Mouse (Mus musculus): ENCODE results near the gene Zfp827. TPM values are rescaled to one million over a fixed set of nuclear protein-coding genes. Genes with fewer than 3 reads are reported as not detected.

The Zfp827 gene
- polyA plus RNA-seq, 1 experiment = 32.4 TPM

GRCm38 (mm10) chr8:79057179-79057578 lies 28.9 kb downstream of the Zfp827 start:
- no peak for TF ChIP-seq CTCF (IDR thresholded peaks at IDR 0.05; ENCODE audit: extremely low read depth, insufficient read depth, low read length)
- TF ChIP-seq POLR2A (IDR thresholded peaks at IDR 0.05; ENCODE audit: extremely low read depth, insufficient read depth, low read length) = no peak
- Histone ChIP-seq H3K27ac (ENCODE audit: insufficient read depth, low read length) (no peak overlapping the region), H3K4me1 (ENCODE audit: control insufficient read depth, insufficient read depth, low read length) (no peaks in the 10 kb centered on the region), H3K4me3 (ENCODE audit: insufficient read depth, low read length) (no peak overlapping the region)

- Histone ChIP-seq H3K4me3 (ENCODE audit: insufficient read depth, low read length) (no peak overlapping the region), H3K4me1 (ENCODE audit: control insufficient read depth, insufficient read depth, low read length) (no peaks in the 10 kb centered on the region), H3K27ac (ENCODE audit: insufficient read depth, low read length) (no peak overlapping the region)
- TF ChIP-seq POLR2A (IDR thresholded peaks at IDR 0.05; ENCODE audit: extremely low read depth, insufficient read depth, low read length) (no peak), CTCF (IDR thresholded peaks at IDR 0.05; ENCODE audit: extremely low read depth, insufficient read depth, low read length) (no peak)
These were observed 31.1 kb downstream of the Zfp827 start for GRCm38 (mm10) chr8:79059361-79059760.

DNA sequence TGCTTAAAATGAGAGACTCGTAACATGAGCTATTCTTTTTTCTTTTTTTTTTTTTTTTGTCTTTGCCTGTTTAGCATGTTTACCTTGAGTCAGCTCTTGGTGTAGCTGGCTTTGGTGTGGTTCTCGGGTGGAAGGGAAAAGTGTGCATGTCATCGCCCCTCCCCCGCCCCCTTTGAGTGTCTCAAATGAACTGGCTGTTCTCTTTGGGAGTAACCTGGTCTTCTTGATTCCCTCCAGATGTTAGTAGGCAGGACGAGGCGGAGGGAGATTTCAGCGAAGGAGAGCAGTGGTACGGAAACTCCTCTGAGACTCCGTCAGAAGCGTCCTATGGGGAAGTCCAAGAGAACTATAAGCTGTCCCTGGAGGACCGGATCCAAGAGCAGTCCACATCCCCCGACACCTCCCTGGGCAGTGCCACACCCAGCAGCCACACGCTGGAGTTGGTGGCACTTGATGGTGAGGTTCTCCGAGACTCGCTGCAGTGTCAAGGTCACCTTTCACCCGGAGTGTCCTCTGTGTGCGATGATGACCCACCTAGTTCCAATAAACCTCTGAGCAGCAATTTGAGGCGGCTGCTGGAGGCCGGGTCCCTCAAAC lies 31.9 kb downstream of the Zfp827 start:
- TF ChIP-seq POLR2A (IDR thresholded peaks at IDR 0.05; ENCODE audit: extremely low read depth, insufficient read depth, low read length) = no peak
- no peak for TF ChIP-seq CTCF (IDR thresholded peaks at IDR 0.05; ENCODE audit: extremely low read depth, insufficient read depth, low read length)
- Histone ChIP-seq H3K4me1 (ENCODE audit: control insufficient read depth, insufficient read depth, low read length) (no peaks in the 10 kb centered on the region), H3K4me3 (ENCODE audit: insufficient read depth, low read length) (no peak overlapping the region), H3K27ac (ENCODE audit: insufficient read depth, low read length) (no peak overlapping the region)

DNA sequence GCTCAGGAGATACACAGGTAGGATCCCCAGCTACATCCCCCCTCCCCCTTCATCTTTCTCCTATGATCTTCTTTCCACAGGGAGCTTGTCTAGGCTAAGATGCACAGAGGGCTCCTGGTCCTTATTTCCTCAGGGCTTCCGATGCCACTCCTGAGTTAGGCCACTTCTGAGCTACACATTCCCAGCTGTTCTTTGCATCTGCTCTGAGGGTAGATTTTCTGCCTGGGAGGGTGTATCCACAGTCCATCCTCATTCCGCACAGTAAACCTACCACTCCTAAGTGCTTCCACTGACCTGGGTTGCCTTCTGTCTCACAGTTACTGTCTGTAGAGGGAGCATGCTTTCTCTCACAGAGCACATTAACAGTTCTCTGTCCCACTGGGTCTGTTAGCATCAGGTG lies 37.7 kb downstream of the Zfp827 start:
- TF ChIP-seq POLR2A (IDR thresholded peaks at IDR 0.05; ENCODE audit: extremely low read depth, insufficient read depth, low read length) = no peak
- TF ChIP-seq CTCF (IDR thresholded peaks at IDR 0.05; ENCODE audit: extremely low read depth, insufficient read depth, low read length) = no peak
- Histone ChIP-seq H3K4me3 (ENCODE audit: insufficient read depth, low read length) (no peak overlapping the region), H3K4me1 (ENCODE audit: control insufficient read depth, insufficient read depth, low read length) (no peaks in the 10 kb centered on the region), H3K27ac (ENCODE audit: insufficient read depth, low read length) (no peak overlapping the region)

GRCm38 (mm10) chr8:79067812-79068630 lies 39.8 kb downstream of the Zfp827 start:
- Histone ChIP-seq H3K4me3 (ENCODE audit: insufficient read depth, low read length) (no peak overlapping the region), H3K27ac (ENCODE audit: insufficient read depth, low read length) (no peak overlapping the region), H3K4me1 (ENCODE audit: control insufficient read depth, insufficient read depth, low read length) (no peaks in the 10 kb centered on the region)
- no peak for TF ChIP-seq POLR2A (IDR thresholded peaks at IDR 0.05; ENCODE audit: extremely low read depth, insufficient read depth, low read length)
- no peak for TF ChIP-seq CTCF (IDR thresholded peaks at IDR 0.05; ENCODE audit: extremely low read depth, insufficient read depth, low read length)

- H3K4me3 ChIP-seq (ENCODE audit: insufficient read depth, low read length) = no peak overlapping the region
- TF ChIP-seq POLR2A (IDR thresholded peaks at IDR 0.05; ENCODE audit: extremely low read depth, insufficient read depth, low read length) (no peak), CTCF (IDR thresholded peaks at IDR 0.05; ENCODE audit: extremely low read depth, insufficient read depth, low read length) (no peak)
- H3K27ac ChIP-seq (ENCODE audit: insufficient read depth, low read length) = no peak overlapping the region
- peaks cover 2% of the 10 kb centered on the region; the same call in 1 of the 2 replicates for H3K4me1 ChIP-seq (ENCODE audit: control insufficient read depth, insufficient read depth, low read length)
These were observed 45.1 kb downstream of the Zfp827 start for GRCm38 (mm10) chr8:79073311-79073710.

- Histone ChIP-seq H3K4me1 (ENCODE audit: control insufficient read depth, insufficient read depth, low read length) (peaks cover 5% of the 10 kb centered on the region; the same call in 1 of the 2 replicates), H3K27ac (ENCODE audit: insufficient read depth, low read length) (no peak overlapping the region), H3K4me3 (ENCODE audit: insufficient read depth, low read length) (no peak overlapping the region)
- no peak for TF ChIP-seq POLR2A (IDR thresholded peaks at IDR 0.05; ENCODE audit: extremely low read depth, insufficient read depth, low read length)
- TF ChIP-seq CTCF (IDR thresholded peaks at IDR 0.05; ENCODE audit: extremely low read depth, insufficient read depth, low read length) = no peak
These were observed 46.7 kb downstream of the Zfp827 start for GRCm38 (mm10) chr8:79074986-79075385.

DNA sequence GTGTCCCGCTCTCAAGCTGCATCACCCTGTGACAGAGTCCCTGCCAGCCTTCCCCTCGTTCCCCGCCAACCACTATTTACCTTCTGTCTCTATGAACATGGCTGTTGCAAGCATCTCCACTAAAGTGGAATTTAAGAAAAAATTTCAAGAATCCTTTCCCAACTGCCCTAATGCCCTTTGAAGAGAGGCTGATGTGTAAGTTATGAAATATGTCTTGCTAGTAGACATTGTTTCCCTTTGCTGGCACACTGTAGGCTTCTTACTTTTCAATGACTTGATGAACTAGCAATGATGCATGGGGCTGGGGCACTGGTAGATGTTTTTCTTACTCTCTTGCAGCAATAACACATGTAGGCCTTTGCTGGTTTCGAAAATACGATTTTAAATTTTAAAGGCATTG lies 49.0 kb downstream of the Zfp827 start:
- H3K4me3 ChIP-seq (ENCODE audit: insufficient read depth, low read length) = no peak overlapping the region
- TF ChIP-seq CTCF (IDR thresholded peaks at IDR 0.05; ENCODE audit: extremely low read depth, insufficient read depth, low read length) (no peak), POLR2A (IDR thresholded peaks at IDR 0.05; ENCODE audit: extremely low read depth, insufficient read depth, low read length) (no peak)
- peaks cover 11% of the 10 kb centered on the region; the same call in 1 of the 2 replicates for H3K4me1 ChIP-seq (ENCODE audit: control insufficient read depth, insufficient read depth, low read length)

DNA sequence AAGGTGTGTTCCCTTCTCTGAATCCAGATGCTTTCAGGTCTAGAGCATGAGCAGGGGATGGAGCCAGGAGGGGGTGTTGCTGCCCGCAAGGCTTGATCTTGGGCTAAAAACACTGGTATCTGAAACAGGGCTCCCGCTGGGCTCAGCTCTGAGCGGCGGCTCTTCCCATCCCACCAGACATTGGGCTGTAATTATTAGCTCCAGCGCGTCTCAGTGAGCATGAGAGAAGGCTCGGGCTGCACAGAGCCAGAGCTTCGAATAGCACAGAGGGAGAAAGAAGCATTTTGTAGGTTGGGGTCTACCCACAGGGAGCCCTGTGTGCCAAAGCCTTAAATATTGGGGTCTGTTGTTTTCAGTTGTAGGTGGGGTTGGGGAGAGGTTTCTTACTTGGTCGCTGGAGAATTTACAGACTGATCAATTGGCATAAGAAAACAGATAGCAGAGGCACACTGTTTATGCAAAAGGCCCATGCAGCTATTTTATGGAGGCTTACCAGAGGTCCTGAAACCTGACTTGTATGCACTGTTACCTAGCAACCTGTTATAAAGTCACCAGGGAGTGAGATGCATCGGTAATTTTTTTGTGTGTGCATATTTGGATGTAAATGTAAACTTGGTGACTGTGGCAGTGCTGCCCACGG lies 50.4 kb downstream of the Zfp827 start:
- no peak for TF ChIP-seq CTCF (IDR thresholded peaks at IDR 0.05; ENCODE audit: extremely low read depth, insufficient read depth, low read length)
- TF ChIP-seq POLR2A (IDR thresholded peaks at IDR 0.05; ENCODE audit: extremely low read depth, insufficient read depth, low read length) = no peak
- peaks cover 15% of the 10 kb centered on the region; the same call in 1 of the 2 replicates for H3K4me1 ChIP-seq (ENCODE audit: control insufficient read depth, insufficient read depth, low read length)
- H3K4me3 ChIP-seq (ENCODE audit: insufficient read depth, low read length) = no peak overlapping the region
- H3K27ac ChIP-seq (ENCODE audit: insufficient read depth, low read length) = 0 out of 2 replicates have a peak overlapping the region, but pooled peaks have one; percentile 22

More for the DNA sequence above, 49.0 kb downstream of the Zfp827 start:
- H3K27ac ChIP-seq (ENCODE audit: insufficient read depth, low read length) = no peak overlapping the region

Data from cortical plate, adult 2 months (tissue).